8 mouse cellular contexts compared by ENCODE assay signal in the genomic region with DNA sequence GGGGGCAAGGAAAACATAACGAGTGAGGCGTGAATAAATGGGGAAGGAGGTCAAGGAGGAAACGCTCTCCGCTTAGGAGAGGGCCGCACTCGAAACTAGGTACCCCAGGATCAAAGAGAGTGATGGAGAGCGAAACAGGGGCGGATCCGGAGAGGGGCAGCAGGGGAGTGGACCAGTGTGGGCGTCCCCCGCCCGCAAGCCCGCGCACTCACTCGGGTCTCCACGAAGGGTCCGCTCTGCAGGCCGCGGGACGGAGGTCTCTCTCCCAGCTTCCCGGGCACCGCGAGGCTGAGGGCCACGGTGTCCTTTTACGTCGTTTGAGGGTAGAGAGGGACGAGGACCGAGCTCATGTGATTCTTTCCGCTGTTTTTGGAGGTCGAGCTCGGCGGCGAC. TPM values are rescaled to one million over a fixed set of nuclear protein-coding genes. Genes with fewer than 3 reads are reported as not detected.
DNase-seq lines count a peak whose midpoint lies in the region; ATAC-seq and TF ChIP-seq lines count a peak whose summit lies in the region.

No protein-coding gene starts in this region.

- H3K36me3 ChIP-seq in kidney, embryonic 15.5 days: peaks cover 17% of the 10 kb centered on the region
- peaks cover 22% of the 10 kb centered on the region for H3K36me3 ChIP-seq in liver, embryonic 15.5 days (replicated peaks)
- no peaks in the 10 kb centered on the region for H3K36me3 ChIP-seq in stomach, postnatal 0 days (ENCODE audit: control insufficient read depth, insufficient read depth, low read length)

- H3K4me3 ChIP-seq in kidney, embryonic 15.5 days (replicated peaks): peak overlapping the region; percentile 69
- peak overlapping the region; percentile 94 for H3K4me3 ChIP-seq in brown adipose tissue, adult 24 weeks (ENCODE audit: insufficient read depth, low read depth, low read length)
- peak overlapping the region; percentile 87 for H3K4me3 ChIP-seq in liver, embryonic 15.5 days (replicated peaks)
- H3K4me3 ChIP-seq in stomach, postnatal 0 days (ENCODE audit: low read depth, low read length): peak overlapping the region; percentile 84

- no peak for DNase-seq in kidney, postnatal 36 days
- peak; percentile 61 for DNase-seq in forelimb bud, embryonic 11.5 days (ENCODE audit: low read depth, low spot score)
- no peak for DNase-seq in stomach, postnatal 0 days (ENCODE audit: low spot score)
- no peak for DNase-seq in cerebellum, postnatal 10 days
- no peak for DNase-seq in urinary bladder, adult 2 months (ENCODE audit: low spot score)

- no peaks in the 10 kb centered on the region for H3K27me3 ChIP-seq in kidney, embryonic 15.5 days
- H3K27me3 ChIP-seq in liver, embryonic 15.5 days: no peaks in the 10 kb centered on the region
- H3K27me3 ChIP-seq in stomach, postnatal 0 days (ENCODE audit: control insufficient read depth, insufficient read depth, low read length): no peaks in the 10 kb centered on the region

- peak overlapping the region; percentile 99 for H3K27ac ChIP-seq in kidney, embryonic 15.5 days
- H3K27ac ChIP-seq in brown adipose tissue, adult 24 weeks (replicated peaks; ENCODE audit: low read depth, low read length): peak overlapping the region; percentile 96
- peak overlapping the region; percentile 91 for H3K27ac ChIP-seq in liver, embryonic 15.5 days (replicated peaks)
- peak overlapping the region; percentile 98 for H3K27ac ChIP-seq in stomach, postnatal 0 days (replicated peaks)

- no peak for TF ChIP-seq EP300 in stomach, postnatal 0 days (optimal IDR thresholded peaks at IDR 0.05)

- H3K9ac ChIP-seq in kidney, embryonic 15.5 days: peak overlapping the region; percentile 87
- H3K9ac ChIP-seq in liver, embryonic 15.5 days: peak overlapping the region; percentile 95
- H3K9ac ChIP-seq in stomach, postnatal 0 days (ENCODE audit: low read length): peak overlapping the region; percentile 94

- ATAC-seq in kidney, embryonic 15.5 days (replicated peaks; ENCODE audit: low FRiP score): peak; percentile 19
- peak; percentile 19 for ATAC-seq in liver, embryonic 15.5 days (ENCODE audit: insufficient read depth)
- ATAC-seq in stomach, postnatal 0 days (ENCODE audit: low FRiP score, low TSS enrichment): peak; percentile 5; the same call in 1 of the 2 replicates

- H3K9me3 ChIP-seq in kidney, embryonic 15.5 days (replicated peaks): no peaks in the 10 kb centered on the region
- no peaks in the 10 kb centered on the region for H3K9me3 ChIP-seq in liver, embryonic 15.5 days (replicated peaks)
- no peaks in the 10 kb centered on the region for H3K9me3 ChIP-seq in stomach, postnatal 0 days (ENCODE audit: control insufficient read depth, low read length)

- no peak for TF ChIP-seq CTCF in stomach, postnatal 0 days (IDR thresholded peaks at IDR 0.05; ENCODE audit: low read depth)

- peak overlapping the region; percentile 88 for H3K4me2 ChIP-seq in kidney, embryonic 15.5 days
- H3K4me2 ChIP-seq in liver, embryonic 15.5 days: peak overlapping the region; percentile 96
- H3K4me2 ChIP-seq in stomach, postnatal 0 days (replicated peaks; ENCODE audit: low read depth): peak overlapping the region; percentile 60

- peaks cover 39% of the 10 kb centered on the region for H3K4me1 ChIP-seq in kidney, embryonic 15.5 days
- H3K4me1 ChIP-seq in brown adipose tissue, adult 24 weeks (ENCODE audit: control insufficient read depth, insufficient read depth, insufficient read length, low read length): peaks cover under 1% of the 10 kb centered on the region; the same call in 1 of the 2 replicates
- H3K4me1 ChIP-seq in liver, embryonic 15.5 days (replicated peaks): peaks cover 67% of the 10 kb centered on the region
- H3K4me1 ChIP-seq in stomach, postnatal 0 days (replicated peaks; ENCODE audit: control insufficient read depth, insufficient read depth): no peaks in the 10 kb centered on the region; the same call in 1 of the 2 replicates

- WGBS in kidney, embryonic 15.5 days: under 1% methylated on average over 33 of the region's 33 CpGs
- under 1% methylated on average over 33 of the region's 33 CpGs for WGBS in liver, embryonic 15.5 days (ENCODE audit: insufficient replicate concordance)
- WGBS in stomach, postnatal 0 days: under 1% methylated on average over 33 of the region's 33 CpGs

RNA-seq across cellular contexts. Expression of a gene that starts 0.9 kb away (rescaled TPM):
- polyA plus RNA-seq in kidney, embryonic 15.5 days (2015; fragmentation: Nextera tagmentation; extraction: Ambion mirVana): 28.2 and 29.3 TPM in 2 replicates
- polyA plus RNA-seq in brown adipose tissue, adult 24 weeks (2012; ENCODE audit: insufficient read depth, insufficient read length, missing spikeins): 79.0 and 87.4 TPM in 2 replicates
- polyA plus RNA-seq in liver, embryonic 15.5 days (2015; fragmentation: Nextera tagmentation; extraction: Ambion mirVana): 11.1 and 12.2 TPM in 2 replicates
- polyA plus RNA-seq in stomach, postnatal 0 days (2015; fragmentation: Nextera tagmentation; extraction: Ambion mirVana): 18.8 and 20.5 TPM in 2 replicates
- 18.0 and 24.4 TPM in 2 replicates for polyA plus RNA-seq in urinary bladder, adult 2 months (2012; rRNA removed)

RNA-seq across cellular contexts. Expression of a gene that starts 14.0 kb away (rescaled TPM):
- 159 and 163 TPM in 2 replicates for polyA plus RNA-seq in kidney, embryonic 15.5 days (2015; fragmentation: Nextera tagmentation; extraction: Ambion mirVana)
- 42.4 and 46.3 TPM in 2 replicates for polyA plus RNA-seq in brown adipose tissue, adult 24 weeks (2012; ENCODE audit: insufficient read depth, insufficient read length, missing spikeins)
- polyA plus RNA-seq in liver, embryonic 15.5 days (2015; fragmentation: Nextera tagmentation; extraction: Ambion mirVana): 91.3 and 103 TPM in 2 replicates
- 75.8 and 77.0 TPM in 2 replicates for polyA plus RNA-seq in stomach, postnatal 0 days (2015; fragmentation: Nextera tagmentation; extraction: Ambion mirVana)
- 44.3 and 49.6 TPM in 2 replicates for polyA plus RNA-seq in urinary bladder, adult 2 months (2012; rRNA removed)

RNA-seq across cellular contexts. Expression of a gene that starts 14.4 kb away (rescaled TPM):
- polyA plus RNA-seq in kidney, embryonic 15.5 days (2015; fragmentation: Nextera tagmentation; extraction: Ambion mirVana): 216 and 224 TPM in 2 replicates
- polyA plus RNA-seq in brown adipose tissue, adult 24 weeks (2012; ENCODE audit: insufficient read depth, insufficient read length, missing spikeins): 3,633 and 4,102 TPM in 2 replicates
- 98.9 and 107 TPM in 2 replicates for polyA plus RNA-seq in liver, embryonic 15.5 days (2015; fragmentation: Nextera tagmentation; extraction: Ambion mirVana)
- polyA plus RNA-seq in stomach, postnatal 0 days (2015; fragmentation: Nextera tagmentation; extraction: Ambion mirVana): 130 and 141 TPM in 2 replicates
- 185 and 189 TPM in 2 replicates for polyA plus RNA-seq in urinary bladder, adult 2 months (2012; rRNA removed)

RNA-seq across cellular contexts. Expression of a gene that starts 55.5 kb away (rescaled TPM):
- 23.9 and 26.5 TPM in 2 replicates for polyA plus RNA-seq in kidney, embryonic 15.5 days (2015; fragmentation: Nextera tagmentation; extraction: Ambion mirVana)
- 33.0 and 53.3 TPM in 2 replicates for polyA plus RNA-seq in brown adipose tissue, adult 24 weeks (2012; ENCODE audit: insufficient read depth, insufficient read length, missing spikeins)
- 6.2 and 8.1 TPM in 2 replicates for polyA plus RNA-seq in liver, embryonic 15.5 days (2015; fragmentation: Nextera tagmentation; extraction: Ambion mirVana)
- 17.1 and 21.2 TPM in 2 replicates for polyA plus RNA-seq in stomach, postnatal 0 days (2015; fragmentation: Nextera tagmentation; extraction: Ambion mirVana)
- polyA plus RNA-seq in urinary bladder, adult 2 months (2012; rRNA removed): 193 and 226 TPM in 2 replicates

Comparison
In these comparisons a context has a peak if more than half of its experiments do, and no peak if none do; other contexts are left out.
1. RNA of a gene that starts 14.4 kb away (polyA plus RNA-seq): 3,633 to 4,102 TPM in brown adipose tissue, adult 24 weeks; 216 to 224 TPM in kidney, embryonic 15.5 days, 185 to 189 TPM in urinary bladder, adult 2 months, 130 to 141 TPM in stomach, postnatal 0 days and 98.9 to 107 TPM in liver, embryonic 15.5 days; every median in the first group is over 10 times any median in the second.
2. Peak in every context shown above with its lines, with median percentiles within 50 percentile points of each other: ATAC-seq, H3K27ac ChIP-seq, H3K4me2 ChIP-seq, H3K4me3 ChIP-seq and H3K9ac ChIP-seq.